Mouse (Mus musculus): Measurements from ENCODE around the gene Lrrfip2. TPM values are rescaled to one million over a fixed set of nuclear protein-coding genes. Genes with fewer than 3 reads are reported as not detected.
A peak's percentile ranks its signal among the peaks of the same experiment; 100 is the strongest.

The Lrrfip2 gene
- polyA plus RNA-seq, 1 experiment from 2014 or later, result 53.1 TPM

- no peak for ATAC-seq (ENCODE audit: low FRiP score, low read depth)
- Histone ChIP-seq H3K4me2 (replicated peaks) (no peak overlapping the region), H3K4me3 (no peak overlapping the region), H3K9ac (no peak overlapping the region), H3K27me3 (replicated peaks) (no peaks in the 10 kb centered on the region), H3K4me1 (no peaks in the 10 kb centered on the region), H3K36me3 (peaks cover 51% of the 10 kb centered on the region), H3K9me3 (no peaks in the 10 kb centered on the region), H3K27ac (no peak overlapping the region)
- WGBS, result 90% methylated on average over 3 of the region's 3 CpGs
Measured at GRCm38 (mm10) chr9:111247682-111248246, 130.4 kb downstream of the Lrrfip2 start.

- H3K36me3 ChIP-seq, result peaks cover 60% of the 10 kb centered on the region
- no peak overlapping the region for H3K27ac ChIP-seq
- H3K9me3 ChIP-seq, result no peaks in the 10 kb centered on the region
- no peak overlapping the region for H3K4me2 ChIP-seq (replicated peaks)
- H3K27me3 ChIP-seq (replicated peaks), result no peaks in the 10 kb centered on the region
- H3K4me3 ChIP-seq, result no peak overlapping the region
- ATAC-seq (ENCODE audit: low FRiP score, low read depth), result no peak
- 81% methylated on average over 7 of the region's 7 CpGs for whole genome bisulfite sequencing
- H3K9ac ChIP-seq, result no peak overlapping the region
- H3K4me1 ChIP-seq, result no peaks in the 10 kb centered on the region
Measured at GRCm38 (mm10) chr9:111252161-111252869, 134.9 kb downstream of the Lrrfip2 start.

GRCm38 (mm10) chr9:111260360-111260985 lies 143.1 kb downstream of the Lrrfip2 start:
- no peak overlapping the region for H3K27ac ChIP-seq
- no peaks in the 10 kb centered on the region for H3K27me3 ChIP-seq (replicated peaks)
- H3K36me3 ChIP-seq, result peaks cover 58% of the 10 kb centered on the region
- H3K4me1 ChIP-seq, result peaks cover 3% of the 10 kb centered on the region; the same call in 1 of the 2 replicates
- no peak overlapping the region for H3K4me2 ChIP-seq (replicated peaks)
- H3K9ac ChIP-seq, result no peak overlapping the region
- ATAC-seq (ENCODE audit: low FRiP score, low read depth), result peak; percentile 37; the same call in 1 of the 2 replicates
- no peak overlapping the region for H3K4me3 ChIP-seq
- WGBS, result 33% methylated on average over 1 of the region's 1 CpGs
- no peaks in the 10 kb centered on the region for H3K9me3 ChIP-seq

- Histone ChIP-seq H3K27ac (no peak overlapping the region), H3K9me3 (no peaks in the 10 kb centered on the region), H3K27me3 (replicated peaks) (no peaks in the 10 kb centered on the region), H3K4me2 (replicated peaks) (no peak overlapping the region), H3K36me3 (peaks cover 51% of the 10 kb centered on the region), H3K4me3 (no peak overlapping the region), H3K4me1 (peaks cover 3% of the 10 kb centered on the region; the same call in 1 of the 2 replicates), H3K9ac (no peak overlapping the region)
- WGBS, result 93% methylated on average over 4 of the region's 4 CpGs
- no peak for ATAC-seq (ENCODE audit: low FRiP score, low read depth)
Measured at GRCm38 (mm10) chr9:111261356-111261755, 144.0 kb downstream of the Lrrfip2 start.

- ATAC-seq (ENCODE audit: low FRiP score, low read depth), result no peak
- Histone ChIP-seq H3K27ac (no peak overlapping the region), H3K9me3 (no peaks in the 10 kb centered on the region), H3K27me3 (replicated peaks) (no peaks in the 10 kb centered on the region), H3K9ac (no peak overlapping the region), H3K36me3 (peaks cover 21% of the 10 kb centered on the region), H3K4me1 (peaks cover 14% of the 10 kb centered on the region), H3K4me3 (no peak overlapping the region), H3K4me2 (replicated peaks) (no peak overlapping the region)
- WGBS, result 95% methylated on average over 2 of the region's 2 CpGs
Measured at GRCm38 (mm10) chr9:111267998-111268397, 150.6 kb downstream of the Lrrfip2 start.

- Histone ChIP-seq H3K9me3 (no peaks in the 10 kb centered on the region), H3K36me3 (peaks cover 10% of the 10 kb centered on the region; the same call in 1 of the 2 replicates), H3K4me1 (peaks cover 37% of the 10 kb centered on the region), H3K9ac (peak overlapping the region; percentile 74), H3K4me2 (replicated peaks) (peak overlapping the region; percentile 90), H3K27ac (peak overlapping the region; percentile 46; the same call in 1 of the 2 replicates), H3K27me3 (replicated peaks) (no peaks in the 10 kb centered on the region), H3K4me3 (peak overlapping the region; percentile 53)
- ATAC-seq (ENCODE audit: low FRiP score, low read depth), result no peak
- WGBS, result 10% methylated on average over 5 of the region's 5 CpGs
Measured at GRCm38 (mm10) chr9:111270606-111271005, 153.2 kb downstream of the Lrrfip2 start.

- H3K9me3 ChIP-seq, result no peaks in the 10 kb centered on the region
- H3K4me2 ChIP-seq (replicated peaks), result peak overlapping the region; percentile 90
- ATAC-seq (ENCODE audit: low FRiP score, low read depth), result peak; percentile 82
- peaks cover 10% of the 10 kb centered on the region; the same call in 1 of the 2 replicates for H3K36me3 ChIP-seq
- H3K4me3 ChIP-seq, result peak overlapping the region; percentile 53
- H3K27me3 ChIP-seq (replicated peaks), result no peaks in the 10 kb centered on the region
- H3K9ac ChIP-seq, result peak overlapping the region; percentile 74
- peak overlapping the region; percentile 46 for H3K27ac ChIP-seq
- H3K4me1 ChIP-seq, result peaks cover 41% of the 10 kb centered on the region
- WGBS, result under 1% methylated on average over 32 of the region's 32 CpGs
Measured at GRCm38 (mm10) chr9:111271056-111271433, 153.7 kb downstream of the Lrrfip2 start.

GRCm38 (mm10) chr9:111271434-111272160 lies 154.2 kb downstream of the Lrrfip2 start, which contains the start of the genes Mlh1 and Epm2aip1:
Gene Mlh1, minus strand, starts transcription at chr9:111271791.
Gene Epm2aip1, plus strand, starts transcription at chr9:111271929.
- peak; percentile 100 for ATAC-seq (ENCODE audit: low FRiP score, low read depth)
- Histone ChIP-seq H3K4me1 (peaks cover 43% of the 10 kb centered on the region), H3K27me3 (replicated peaks) (no peaks in the 10 kb centered on the region), H3K4me2 (replicated peaks) (peak within 1 kb of the TSS; percentile 90), H3K36me3 (peaks cover 12% of the 10 kb centered on the region; the same call in 1 of the 2 replicates), H3K9me3 (no peaks in the 10 kb centered on the region), H3K9ac (peak within 1 kb of the TSS; percentile 91), H3K27ac (peak within 1 kb of the TSS; percentile 83), H3K4me3 (peak within 1 kb of the TSS; percentile 86)
- WGBS, result under 1% methylated on average over 64 of the region's 64 CpGs

GRCm38 (mm10) chr9:111272356-111272755 lies 155.0 kb downstream of the Lrrfip2 start:
- H3K9ac ChIP-seq, result peak overlapping the region; percentile 91
- ATAC-seq (ENCODE audit: low FRiP score, low read depth), result no peak
- H3K4me2 ChIP-seq (replicated peaks), result peak overlapping the region; percentile 90
- no peaks in the 10 kb centered on the region for H3K27me3 ChIP-seq (replicated peaks)
- H3K27ac ChIP-seq, result peak overlapping the region; percentile 83
- peaks cover 43% of the 10 kb centered on the region for H3K4me1 ChIP-seq
- peak overlapping the region; percentile 86 for H3K4me3 ChIP-seq
- no peaks in the 10 kb centered on the region for H3K9me3 ChIP-seq
- WGBS, result 13% methylated on average over 19 of the region's 19 CpGs
- peaks cover 12% of the 10 kb centered on the region; the same call in 1 of the 2 replicates for H3K36me3 ChIP-seq

GRCm38 (mm10) chr9:111272996-111273785 lies 155.8 kb downstream of the Lrrfip2 start:
- ATAC-seq (ENCODE audit: low FRiP score, low read depth), result no peak
- Histone ChIP-seq H3K9me3 (no peaks in the 10 kb centered on the region), H3K4me2 (replicated peaks) (peak overlapping the region; percentile 90), H3K27ac (no peak overlapping the region), H3K4me1 (peaks cover 43% of the 10 kb centered on the region), H3K36me3 (peaks cover 15% of the 10 kb centered on the region), H3K27me3 (replicated peaks) (no peaks in the 10 kb centered on the region), H3K4me3 (peak overlapping the region; percentile 86), H3K9ac (peak overlapping the region; percentile 91)
- WGBS, result 76% methylated on average over 15 of the region's 15 CpGs

- no peak for ATAC-seq (ENCODE audit: low FRiP score, low read depth)
- Histone ChIP-seq H3K36me3 (peaks cover 21% of the 10 kb centered on the region), H3K9ac (no peak overlapping the region), H3K4me1 (peaks cover 43% of the 10 kb centered on the region), H3K27me3 (replicated peaks) (no peaks in the 10 kb centered on the region), H3K27ac (no peak overlapping the region), H3K4me3 (no peak overlapping the region), H3K9me3 (no peaks in the 10 kb centered on the region), H3K4me2 (replicated peaks) (peak overlapping the region; percentile 90)
- WGBS, result 93% methylated on average over 1 of the region's 1 CpGs
Measured at GRCm38 (mm10) chr9:111273958-111274357, 156.6 kb downstream of the Lrrfip2 start.

All from neural tube, embryonic 12.5 days (tissue).